Mouse (Mus musculus) ovary, postnatal 10 days (tissue): ENCODE results near the gene Lin9.

ENCODE experiments used
- DNase-seq: peaks from one replicate; pipeline ENCODE4 v3.0.0; 2022; ENCODE audit warnings: low spot score

Gene Lin9

GRCm38 (mm10) chr1:180707368-180707767 lies 66.4 kb downstream of the Lin9 start:
- DNase-seq: no peak

- DNase-seq: no peak
These were observed 66.9 kb downstream of the Lin9 start for GRCm38 (mm10) chr1:180707813-180708212.

GRCm38 (mm10) chr1:180708935-180709776 lies 68.2 kb downstream of the Lin9 start:
- no peak for DNase-seq

- no peak for DNase-seq
These were observed 77.8 kb downstream of the Lin9 start for GRCm38 (mm10) chr1:180718756-180719155.

GRCm38 (mm10) chr1:180719483-180719882 lies 78.5 kb downstream of the Lin9 start:
- DNase-seq: no peak

- peak; percentile 85 for DNase-seq
These were observed 79.2 kb downstream of the Lin9 start for GRCm38 (mm10) chr1:180719951-180720689.

- DNase-seq: no peak
These were observed 81.7 kb downstream of the Lin9 start for GRCm38 (mm10) chr1:180722608-180723007.

GRCm38 (mm10) chr1:180723701-180724238 lies 82.8 kb downstream of the Lin9 start:
- no peak for DNase-seq

GRCm38 (mm10) chr1:180725704-180726179 lies 84.8 kb downstream of the Lin9 start, which contains the start of gene Acbd3:
TSS of gene Acbd3 (plus strand) at chr1:180726043.
- DNase-seq: peak; percentile 87

GRCm38 (mm10) chr1:180726183-180726582 lies 85.2 kb downstream of the Lin9 start:
- no peak for DNase-seq

GRCm38 (mm10) chr1:180729231-180729630 lies 88.3 kb downstream of the Lin9 start:
- DNase-seq: no peak
